Mouse (Mus musculus): ENCODE results near the gene Nxpe3. TPM values are rescaled to one million over a fixed set of nuclear protein-coding genes. Genes with fewer than 3 reads are reported as not detected.

Nxpe3 gene
- polyA plus RNA-seq, 1 experiment from 2014 or later, result 1.3 TPM

- ATAC-seq (ENCODE audit: low read depth), result no peak
- Histone ChIP-seq H3K4me3 (ENCODE audit: low read depth, low read length) (no peak overlapping the region), H3K36me3 (ENCODE audit: control insufficient read depth, insufficient read depth, low read length) (peaks cover 11% of the 10 kb centered on the region; the same call in 1 of the 2 replicates), H3K9me3 (ENCODE audit: control insufficient read depth, low read length) (no peaks in the 10 kb centered on the region), H3K4me1 (ENCODE audit: control insufficient read depth, insufficient read depth, low read length) (no peaks in the 10 kb centered on the region), H3K27me3 (ENCODE audit: control insufficient read depth, insufficient read depth, low read length) (no peaks in the 10 kb centered on the region), H3K4me2 (ENCODE audit: low read depth, low read length) (no peak overlapping the region), H3K9ac (replicated peaks; ENCODE audit: low read depth, low read length) (no peak overlapping the region), H3K27ac (ENCODE audit: low read depth, low read length) (no peak overlapping the region)
- 96% methylated on average over 6 of the region's 6 CpGs for WGBS
Observed at GRCm38 (mm10) chr16:55809345-55809744, 85.7 kb downstream of the Nxpe3 start.

- H3K9me3 ChIP-seq (ENCODE audit: control insufficient read depth, low read length), result no peaks in the 10 kb centered on the region
- WGBS, result 90% methylated on average over 6 of the region's 6 CpGs
- no peaks in the 10 kb centered on the region for H3K4me1 ChIP-seq (ENCODE audit: control insufficient read depth, insufficient read depth, low read length)
- H3K4me3 ChIP-seq (ENCODE audit: low read depth, low read length), result no peak overlapping the region
- no peak overlapping the region for H3K27ac ChIP-seq (ENCODE audit: low read depth, low read length)
- H3K27me3 ChIP-seq (ENCODE audit: control insufficient read depth, insufficient read depth, low read length), result no peaks in the 10 kb centered on the region
- no peak overlapping the region for H3K4me2 ChIP-seq (ENCODE audit: low read depth, low read length)
- no peaks in the 10 kb centered on the region for H3K36me3 ChIP-seq (ENCODE audit: control insufficient read depth, insufficient read depth, low read length)
- ATAC-seq (ENCODE audit: low read depth), result no peak
- H3K9ac ChIP-seq (replicated peaks; ENCODE audit: low read depth, low read length), result no peak overlapping the region
Observed at GRCm38 (mm10) chr16:55807505-55807932, 87.6 kb downstream of the Nxpe3 start.

- no peak overlapping the region for H3K27ac ChIP-seq (ENCODE audit: low read depth, low read length)
- H3K4me1 ChIP-seq (ENCODE audit: control insufficient read depth, insufficient read depth, low read length), result no peaks in the 10 kb centered on the region
- no peak overlapping the region for H3K4me2 ChIP-seq (ENCODE audit: low read depth, low read length)
- 100% methylated on average over 1 of the region's 1 CpGs for WGBS
- H3K36me3 ChIP-seq (ENCODE audit: control insufficient read depth, insufficient read depth, low read length), result no peaks in the 10 kb centered on the region
- no peaks in the 10 kb centered on the region for H3K27me3 ChIP-seq (ENCODE audit: control insufficient read depth, insufficient read depth, low read length)
- H3K9ac ChIP-seq (replicated peaks; ENCODE audit: low read depth, low read length), result no peak overlapping the region
- H3K9me3 ChIP-seq (ENCODE audit: control insufficient read depth, low read length), result no peaks in the 10 kb centered on the region
- H3K4me3 ChIP-seq (ENCODE audit: low read depth, low read length), result no peak overlapping the region
- ATAC-seq (ENCODE audit: low read depth), result no peak
Observed at GRCm38 (mm10) chr16:55804799-55805198, 90.3 kb downstream of the Nxpe3 start.

DNA sequence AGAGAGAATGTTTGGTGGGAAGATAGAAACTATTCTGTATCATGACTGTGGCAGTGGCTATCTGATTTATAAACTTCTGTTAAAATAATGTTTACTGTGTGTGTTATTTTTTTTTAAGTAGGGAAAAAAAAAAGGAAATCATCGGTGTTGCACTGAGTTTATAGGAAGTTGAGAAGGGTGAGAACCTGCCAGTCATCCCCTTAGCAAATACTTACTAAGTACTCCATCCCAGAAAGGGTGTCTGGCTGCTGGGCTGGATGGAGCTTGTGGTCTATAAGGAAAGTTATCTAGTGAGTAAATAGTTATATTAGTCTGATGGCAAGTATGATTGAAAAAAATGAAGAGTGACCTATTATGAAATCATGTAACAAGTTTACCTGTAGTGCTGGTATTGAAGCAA lies 93.5 kb downstream of the Nxpe3 start:
- WGBS, result 93% methylated on average over 1 of the region's 1 CpGs
- no peak overlapping the region for H3K4me2 ChIP-seq (ENCODE audit: low read depth, low read length)
- no peak for ATAC-seq (ENCODE audit: low read depth)
- H3K27ac ChIP-seq (ENCODE audit: low read depth, low read length), result no peak overlapping the region
- H3K27me3 ChIP-seq (ENCODE audit: control insufficient read depth, insufficient read depth, low read length), result no peaks in the 10 kb centered on the region
- no peaks in the 10 kb centered on the region for H3K36me3 ChIP-seq (ENCODE audit: control insufficient read depth, insufficient read depth, low read length)
- H3K9me3 ChIP-seq (ENCODE audit: control insufficient read depth, low read length), result no peaks in the 10 kb centered on the region
- H3K4me1 ChIP-seq (ENCODE audit: control insufficient read depth, insufficient read depth, low read length), result no peaks in the 10 kb centered on the region
- no peak overlapping the region for H3K4me3 ChIP-seq (ENCODE audit: low read depth, low read length)
- H3K9ac ChIP-seq (replicated peaks; ENCODE audit: low read depth, low read length), result no peak overlapping the region

- H3K27me3 ChIP-seq (ENCODE audit: control insufficient read depth, insufficient read depth, low read length), result no peaks in the 10 kb centered on the region
- no peaks in the 10 kb centered on the region for H3K9me3 ChIP-seq (ENCODE audit: control insufficient read depth, low read length)
- no peak for ATAC-seq (ENCODE audit: low read depth)
- H3K4me2 ChIP-seq (ENCODE audit: low read depth, low read length), result no peak overlapping the region
- no peak overlapping the region for H3K27ac ChIP-seq (ENCODE audit: low read depth, low read length)
- no peak overlapping the region for H3K4me3 ChIP-seq (ENCODE audit: low read depth, low read length)
- no peak overlapping the region for H3K9ac ChIP-seq (replicated peaks; ENCODE audit: low read depth, low read length)
- no peaks in the 10 kb centered on the region for H3K36me3 ChIP-seq (ENCODE audit: control insufficient read depth, insufficient read depth, low read length)
- WGBS, result 88% methylated on average over 7 of the region's 7 CpGs
- H3K4me1 ChIP-seq (ENCODE audit: control insufficient read depth, insufficient read depth, low read length), result no peaks in the 10 kb centered on the region
Observed at GRCm38 (mm10) chr16:55798845-55799244, 96.2 kb downstream of the Nxpe3 start.

GRCm38 (mm10) chr16:55790326-55790725 lies 104.8 kb downstream of the Nxpe3 start:
- Histone ChIP-seq H3K36me3 (ENCODE audit: control insufficient read depth, insufficient read depth, low read length) (no peaks in the 10 kb centered on the region), H3K9me3 (ENCODE audit: control insufficient read depth, low read length) (no peaks in the 10 kb centered on the region), H3K4me2 (ENCODE audit: low read depth, low read length) (no peak overlapping the region), H3K27ac (ENCODE audit: low read depth, low read length) (no peak overlapping the region), H3K9ac (replicated peaks; ENCODE audit: low read depth, low read length) (no peak overlapping the region), H3K4me1 (ENCODE audit: control insufficient read depth, insufficient read depth, low read length) (no peaks in the 10 kb centered on the region), H3K4me3 (ENCODE audit: low read depth, low read length) (no peak overlapping the region), H3K27me3 (ENCODE audit: control insufficient read depth, insufficient read depth, low read length) (no peaks in the 10 kb centered on the region)
- no peak for ATAC-seq (ENCODE audit: low read depth)
- 91% methylated on average over 7 of the region's 7 CpGs for WGBS

Other genes with a start within 250 kb of the Nxpe3 start
- 1.8 and 2.2 TPM in 2 replicates for gene Nfkbiz, start 56.4 kb downstream of the Nxpe3 start, polyA plus RNA-seq (2014; fragmentation: Nextera tagmentation; extraction: Ambion mirVana)
- gene Cep97, start 39.6 kb upstream of the Nxpe3 start, polyA plus RNA-seq (2014; fragmentation: Nextera tagmentation; extraction: Ambion mirVana), result 18.4 and 18.9 TPM in 2 replicates
- 529 and 563 TPM in 2 replicates for gene Rpl24, start 71.0 kb upstream of the Nxpe3 start, polyA plus RNA-seq (2014; fragmentation: Nextera tagmentation; extraction: Ambion mirVana)
- 26.5 and 30.6 TPM in 2 replicates for gene Zbtb11, start 78.6 kb upstream of the Nxpe3 start, polyA plus RNA-seq (2014; fragmentation: Nextera tagmentation; extraction: Ambion mirVana)
- gene Pcnp, start 134.5 kb upstream of the Nxpe3 start, polyA plus RNA-seq (2014; fragmentation: Nextera tagmentation; extraction: Ambion mirVana), result 197 and 228 TPM in 2 replicates
- gene Trmt10c, start 142.5 kb upstream of the Nxpe3 start, polyA plus RNA-seq (2014; fragmentation: Nextera tagmentation; extraction: Ambion mirVana), result 21.5 and 23.8 TPM in 2 replicates
- gene Senp7, start 153.1 kb upstream of the Nxpe3 start, polyA plus RNA-seq (2014; fragmentation: Nextera tagmentation; extraction: Ambion mirVana), result 62.4 and 73.6 TPM in 2 replicates